Mouse (Mus musculus): ENCODE measurements at regions not wholly inside any gene's neighbourhood (a gene's known extent, or its start where the extent isn't known, plus 50 kb on each side); places are given as distances from the start of the nearest gene placed in this dataset.

DNA sequence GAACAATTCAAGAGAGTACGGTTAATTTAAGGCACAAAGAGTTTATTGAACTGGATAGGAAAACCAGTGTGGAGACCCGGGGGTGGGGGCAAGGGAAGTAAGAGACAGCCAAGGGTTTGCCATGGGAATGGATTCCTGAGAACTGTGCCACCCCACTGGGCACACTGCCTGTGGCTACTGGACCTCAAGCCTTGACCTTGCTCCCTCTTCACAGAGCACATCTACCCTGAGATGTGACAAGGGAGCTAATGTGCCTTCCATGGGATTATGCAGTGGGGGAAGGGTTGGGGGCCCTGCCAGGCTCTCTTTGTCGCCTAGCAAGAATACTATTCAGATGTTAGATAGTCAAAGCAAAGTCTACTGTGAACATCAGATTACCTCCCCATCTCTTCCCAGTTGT lies 294.2 kb upstream of the Stt3b start:
- TF ChIP-seq GATA1 (IDR thresholded peaks at IDR 0.05; ENCODE audit: borderline replicate concordance, low read length): no peak
- no peak for TF ChIP-seq FLI1 (IDR thresholded peaks at IDR 0.05; ENCODE audit: low read length)
